Mouse (Mus musculus) CH12.LX (cell line): ENCODE measurements around the gene Brinp2. TPM values are rescaled to one million over a fixed set of nuclear protein-coding genes. Genes with fewer than 3 reads are reported as not detected.

ENCODE experiments used
- DNase-seq: peaks from one replicate; pipeline ENCODE4 v3.0.0-alpha.2; 2013; ENCODE audit errors: extremely low read depth
- H3K27ac ChIP-seq: 2 replicates; pipeline ENCODE4 v1.5.1; 2012; ENCODE audit warnings: low read depth, mild to moderate bottlenecking, control low read depth, moderate library complexity; ENCODE audit not compliant: insufficient read depth
- H3K27me3 ChIP-seq: replicated peaks from 2 replicates; pipeline ENCODE3; 2012; ENCODE audit warnings: inconsistent platforms
- H3K36me3 ChIP-seq, 2 experiments: replicated peaks in 1 of 2; 2 replicates each; pipeline versions ENCODE3 to v1.6.1; 2012; ENCODE audit warnings: inconsistent platforms in 1 of 2, low read length in 1 of 2, mild to moderate bottlenecking in 1 of 2, mixed read lengths in 1 of 2, moderate library complexity in 1 of 2; ENCODE audit not compliant: control insufficient read depth in 1 of 2, insufficient read depth in 1 of 2
- H3K4me1 ChIP-seq, 2 experiments: 2 replicates each; pipeline ENCODE4 v1.6.1; 2012; ENCODE audit warnings: inconsistent platforms in 1 of 2, moderate library complexity in 1 of 2; ENCODE audit not compliant: insufficient read depth in 2 of 2, control insufficient read depth in 1 of 2
- H3K4me2 ChIP-seq: 2 replicates; pipeline ENCODE4 v1.6.1; 2012; ENCODE audit warnings: low read depth, mild to moderate bottlenecking, control low read depth; ENCODE audit not compliant: poor library complexity, insufficient read depth, severe bottlenecking
- H3K4me3 ChIP-seq, 3 experiments: fragments of 150-350 bp in 1 of 3; sonication (generic) in 1 of 3; replicated peaks in 1 of 3; 2 replicates each; pipeline versions ENCODE3 to v1.5.1; 2011 to 2012; ENCODE audit warnings: low read depth in 2 of 3, low read length in 2 of 3, mild to moderate bottlenecking in 2 of 3, moderate library complexity in 2 of 3, control low read depth in 1 of 3, improper control_type of control experiment in 1 of 3, inconsistent platforms in 1 of 3, mixed read lengths in 1 of 3; ENCODE audit not compliant: poor library complexity in 1 of 3
- H3K79me2 ChIP-seq: replicated peaks from 2 replicates; pipeline ENCODE4 v1.6.1; 2012; ENCODE audit warnings: mild to moderate bottlenecking, moderate library complexity; ENCODE audit not compliant: control insufficient read depth, poor library complexity, insufficient read depth, severe bottlenecking; ENCODE audit errors: extremely low read depth
- H3K9ac ChIP-seq: 2 replicates; pipeline ENCODE4 v1.6.1; 2012; ENCODE audit warnings: low read depth, mild to moderate bottlenecking, control low read depth, moderate library complexity; ENCODE audit not compliant: insufficient read depth
- H3K9me3 ChIP-seq: replicated peaks from 2 replicates; pipeline ENCODE3; 2012; ENCODE audit warnings: low read length, inconsistent platforms, mixed read lengths
- CHD1 ChIP-seq: IDR thresholded peaks from 2 replicates; pipeline ENCODE4 v1.6.1; 2012; ENCODE audit warnings: low read depth, low read length, improper control_type of control experiment, inconsistent platforms
- CTCF ChIP-seq, 2 experiments: IDR thresholded peaks in 1 of 2; conservative IDR thresholded peaks in 1 of 2; 2 replicates each; pipeline ENCODE4 v1.5.1; 2011 to 2012; ENCODE audit warnings: low read depth in 2 of 2, low read length in 2 of 2, improper control_type of control experiment in 1 of 2, inconsistent platforms in 1 of 2, mild to moderate bottlenecking in 1 of 2, moderate library complexity in 1 of 2
- E2F4 ChIP-seq: IDR thresholded peaks from 2 replicates; pipeline ENCODE4 v1.6.1; 2011; ENCODE audit warnings: low read depth, low read length, improper control_type of control experiment; ENCODE audit not compliant: insufficient replicate concordance
- ELF1 ChIP-seq: IDR thresholded peaks from 2 replicates; pipeline ENCODE4 v1.6.1; 2014; ENCODE audit warnings: low read depth, mild to moderate bottlenecking, inconsistent platforms, low read length, improper control_type of control experiment
- KAT2A ChIP-seq: IDR thresholded peaks from 2 replicates; pipeline ENCODE4 v1.6.1; 2012; ENCODE audit warnings: low read length, improper control_type of control experiment, inconsistent platforms; ENCODE audit not compliant: insufficient replicate concordance
- MAFK ChIP-seq: IDR thresholded peaks from 2 replicates; pipeline ENCODE4 v1.6.1; 2011; ENCODE audit warnings: low read length, improper control_type of control experiment; ENCODE audit not compliant: insufficient replicate concordance
- MAZ ChIP-seq: IDR thresholded peaks from 2 replicates; pipeline ENCODE4 v1.6.1; 2012; ENCODE audit warnings: low read depth, mild to moderate bottlenecking, inconsistent platforms, low read length, improper control_type of control experiment, moderate library complexity
- MEF2A ChIP-seq: IDR thresholded peaks from 2 replicates; pipeline ENCODE4 v1.6.1; 2014; ENCODE audit warnings: low read depth, mild to moderate bottlenecking, inconsistent platforms, low read length, improper control_type of control experiment, borderline replicate concordance
- MXI1 ChIP-seq: IDR thresholded peaks from 2 replicates; pipeline ENCODE4 v1.6.1; 2011; ENCODE audit warnings: mild to moderate bottlenecking, low read depth, low read length, improper control_type of control experiment
- MYC ChIP-seq: IDR thresholded peaks from 2 replicates; pipeline ENCODE4 v1.6.1; 2011; ENCODE audit warnings: low read depth, mild to moderate bottlenecking, improper control_type of control experiment, low read length
- NRF1 ChIP-seq: IDR thresholded peaks from 2 replicates; pipeline ENCODE4 v1.6.1; 2014; ENCODE audit warnings: low read depth, mild to moderate bottlenecking, inconsistent platforms, low read length, improper control_type of control experiment, moderate library complexity
- POLR2A ChIP-seq: IDR thresholded peaks from 2 replicates; pipeline ENCODE4 v1.6.1; 2011; ENCODE audit warnings: low read depth, mild to moderate bottlenecking, improper control_type of control experiment, low read length
- RCOR1 ChIP-seq: conservative IDR thresholded peaks from 2 replicates; pipeline ENCODE4 v1.6.1; 2012; ENCODE audit warnings: low read depth, mild to moderate bottlenecking, inconsistent platforms, low read length, improper control_type of control experiment
- SIN3A ChIP-seq: IDR thresholded peaks from 2 replicates; pipeline ENCODE4 v1.6.1; 2012; ENCODE audit warnings: low read length, improper control_type of control experiment, inconsistent platforms
- SMC3 ChIP-seq: IDR thresholded peaks from 2 replicates; pipeline ENCODE4 v1.6.1; 2011; ENCODE audit warnings: low read depth, low read length, improper control_type of control experiment
- TBP ChIP-seq: conservative IDR thresholded peaks from 2 replicates; pipeline ENCODE4 v1.6.1; 2011; ENCODE audit warnings: low read depth, low read length, improper control_type of control experiment
- TCF12 ChIP-seq: IDR thresholded peaks from 2 replicates; pipeline ENCODE4 v1.6.1; 2014; ENCODE audit warnings: low read depth, mild to moderate bottlenecking, inconsistent platforms, low read length, improper control_type of control experiment
- UBTF ChIP-seq: IDR thresholded peaks from 2 replicates; pipeline ENCODE4 v1.6.1; 2012; ENCODE audit warnings: low read depth, mild to moderate bottlenecking, inconsistent platforms, low read length, improper control_type of control experiment, moderate library complexity
- USF1 ChIP-seq: IDR thresholded peaks from 2 replicates; pipeline ENCODE4 v1.6.1; 2014; ENCODE audit warnings: low read depth, mild to moderate bottlenecking, inconsistent platforms, low read length, improper control_type of control experiment
- USF2 ChIP-seq: conservative IDR thresholded peaks from 2 replicates; pipeline ENCODE4 v1.6.1; 2011; ENCODE audit warnings: low read depth, low read length, improper control_type of control experiment
- dilution Hi-C: fragments of 300-500 bp; cut with MboI; formaldehyde crosslinking; loops from 2 replicates; pipeline ENCODE4 v1.14.3; 2020; ENCODE audit warnings: low sequenced_read_pairs; ENCODE audit not compliant: extremely low pct_unique_long_range_greater_than_20kb, extremely low pct_ligation_motif_present
- in situ Hi-C: fragments of 300-500 bp; cut with MboI; formaldehyde crosslinking; loops from 3 replicates; pipeline ENCODE4 v1.14.3; 2019; ENCODE audit warnings: low sequenced_read_pairs, low pct_ligation_motif_present, low pct_unique_long_range_greater_than_20kb, mixed read lengths
- polyA plus RNA-seq: library from polyadenylated mRNA; unstranded; fragments of >175 nt; gene quantifications from 2 replicates; pipeline ENCODE4 v1.2.1, GENCODE M21; 2012; ENCODE audit warnings: low read depth; ENCODE audit not compliant: insufficient read length
- total RNA-seq, 2 experiments: library from RNA; depleted of rRNA; stranded (reverse); fragments of 300-350 nt in 1 of 2; fragments of >200 nt in 1 of 2; gene quantifications; 2 replicates each; pipeline ENCODE4 v1.2.3; 2012 to 2014

Gene Brinp2
- total and polyA plus RNA-seq, 3 experiments: 0.04 to 0.26 (median 0.05) TPM

GRCm38 (mm10) chr1:158202932-158203331 lies 153.2 kb downstream of the Brinp2 start:
- TF ChIP-seq TBP (no peak), NRF1 (no peak), MXI1 (no peak), RCOR1 (no peak), SIN3A (no peak), USF2 (no peak), CTCF (conservative IDR thresholded peaks at IDR 0.05 in 1 of 2, IDR thresholded peaks at IDR 0.05 in 1 of 2; ENCODE audit: low read depth in 2 of 2, low read length in 2 of 2) (no peak), E2F4 (no peak), MAFK (no peak), MEF2A (no peak), TCF12 (no peak), ELF1 (no peak), MYC (no peak), POLR2A (no peak), MAZ (no peak), USF1 (no peak), KAT2A (no peak), CHD1 (no peak), UBTF (no peak), SMC3 (no peak)
- DNase-seq: no peak
- Histone ChIP-seq H3K4me2 (no peak overlapping the region), H3K4me1 (no peaks in the 10 kb centered on the region), H3K36me3 (no peaks in the 10 kb centered on the region), H3K9ac (no peak overlapping the region), H3K27me3 (no peaks in the 10 kb centered on the region), H3K27ac (no peak overlapping the region), H3K4me3 (no peak overlapping the region), H3K79me2 (no peaks in the 10 kb centered on the region), H3K9me3 (no peaks in the 10 kb centered on the region)
- dilution Hi-C loops (no loop called here), in situ Hi-C loops (no loop called here)

Other genes with a start within 250 kb of the Brinp2 start
- gene Astn1, start 5.9 kb upstream of the Brinp2 start, total RNA-seq (2012; rRNA removed): 0.17 and 0.42 TPM in 2 replicates
- gene Astn1, start 5.9 kb upstream of the Brinp2 start, total RNA-seq (2014; rRNA removed): 0.04 and 0.35 TPM in 2 replicates
- gene Astn1, start 5.9 kb upstream of the Brinp2 start, polyA plus RNA-seq: 0.14 TPM in 1 of 2 replicates, not detected in the other